ENCODE assay signal across 8 mouse cellular contexts in genomic region chrX:7319089-7319721, GRCm38 (mm10). TPM values are rescaled to one million over a fixed set of nuclear protein-coding genes. Genes with fewer than 3 reads are reported as not detected.
DNase-seq lines count a peak whose midpoint lies in the region; ATAC-seq and TF ChIP-seq lines count a peak whose summit lies in the region.

TSS of gene Clcn5 (minus strand) at chrX:7319358.

- peaks cover 9% of the 10 kb centered on the region; the same call in 1 of the 2 replicates for H3K4me1 ChIP-seq in forebrain, embryonic 15.5 days
- no peaks in the 10 kb centered on the region for H3K4me1 ChIP-seq in lung, adult 2 months (ENCODE audit: control insufficient read depth, insufficient read depth, low read length)

- H3K36me3 ChIP-seq in forebrain, embryonic 15.5 days: no peaks in the 10 kb centered on the region

- intact Hi-C loops in heart, postnatal 25 days (cut with DNase I): no loop called here

- no peaks in the 10 kb centered on the region for H3K27me3 ChIP-seq in forebrain, embryonic 15.5 days

- peak; percentile 97 for ATAC-seq in forebrain, embryonic 15.5 days (replicated peaks)
- ATAC-seq in neutrophil, adult 5-6 weeks (ENCODE audit: extremely low read depth, insufficient number of reproducible peaks, low FRiP score, poor library complexity, severe bottlenecking): peak; percentile 94

- H3K9ac ChIP-seq in forebrain, embryonic 15.5 days (replicated peaks): peak within 1 kb of the TSS; percentile 67

- H3K9me3 ChIP-seq in forebrain, embryonic 15.5 days: no peaks in the 10 kb centered on the region

- WGBS in forebrain, embryonic 15.5 days: 9% methylated on average over 43 of the region's 43 CpGs
- WGBS in lung, adult 2 months: 26% methylated on average over 43 of the region's 43 CpGs

- peak; percentile 94 for DNase-seq in ES-CJ7 (ENCODE audit: low read depth, low spot score)
- peak; percentile 96 for DNase-seq in cerebellum, adult 11 months
- peak; percentile 93 for DNase-seq in heart, postnatal 25 days (ENCODE audit: low spot score)
- peak; percentile 94 to 96 for DNase-seq in layer of hippocampus, adult 18-20 months (ENCODE audit: low spot score in 2 of 2)
- DNase-seq in lung, adult 2 months: peak; percentile 80
- DNase-seq in thymus, adult 18-20 months: peak; percentile 94

- peak; percentile 23; the same call in 1 of the 2 replicates for TF ChIP-seq POLR2A in lung, adult 2 months (IDR thresholded peaks at IDR 0.05; ENCODE audit: borderline replicate concordance, extremely low read depth, low read depth, low read length)

- peak within 1 kb of the TSS; percentile 96 for H3K27ac ChIP-seq in forebrain, embryonic 15.5 days (replicated peaks)

- H3K4me3 ChIP-seq in forebrain, embryonic 15.5 days: peak within 1 kb of the TSS; percentile 66
- peak within 1 kb of the TSS; percentile 75 for H3K4me3 ChIP-seq in lung, adult 2 months (replicated peaks; ENCODE audit: extremely low read depth, low read depth, low read length)

- peak within 1 kb of the TSS; percentile 53 for H3K4me2 ChIP-seq in forebrain, embryonic 15.5 days (replicated peaks)

- TF ChIP-seq CTCF in lung, adult 2 months (IDR thresholded peaks at IDR 0.05; ENCODE audit: insufficient read depth, low read length): no peak

RNA-seq across cellular contexts. Expression of gene Clcn5, which starts in this region (rescaled TPM):
- polyA plus RNA-seq in forebrain, embryonic 15.5 days (2015; fragmentation: Nextera tagmentation; extraction: Ambion mirVana): 5.4 and 5.6 TPM in 2 replicates
- 1 to 10 TPM; 2.7 to 5.0 TPM for total RNA-seq in heart, postnatal 25 days (2021)
- 1 to 10 TPM; 6.0 to 7.0 TPM for total RNA-seq in layer of hippocampus, adult 18-20 months (2021)
- polyA plus RNA-seq in lung, adult 2 months (2012; rRNA removed): 2.0 and 2.9 TPM in 2 replicates
- total RNA-seq in neutrophil, adult 5-6 weeks (2017): 7.0 and 7.9 TPM in 2 replicates

Comparison
In these comparisons a context has a peak if more than half of its experiments do, and no peak if none do; other contexts are left out.
1. Peak in every context shown above with its lines: DNase-seq, ATAC-seq, H3K4me3 ChIP-seq and H3K27ac ChIP-seq.